21 mouse cellular contexts compared by ENCODE assay signal in the genomic region with DNA sequence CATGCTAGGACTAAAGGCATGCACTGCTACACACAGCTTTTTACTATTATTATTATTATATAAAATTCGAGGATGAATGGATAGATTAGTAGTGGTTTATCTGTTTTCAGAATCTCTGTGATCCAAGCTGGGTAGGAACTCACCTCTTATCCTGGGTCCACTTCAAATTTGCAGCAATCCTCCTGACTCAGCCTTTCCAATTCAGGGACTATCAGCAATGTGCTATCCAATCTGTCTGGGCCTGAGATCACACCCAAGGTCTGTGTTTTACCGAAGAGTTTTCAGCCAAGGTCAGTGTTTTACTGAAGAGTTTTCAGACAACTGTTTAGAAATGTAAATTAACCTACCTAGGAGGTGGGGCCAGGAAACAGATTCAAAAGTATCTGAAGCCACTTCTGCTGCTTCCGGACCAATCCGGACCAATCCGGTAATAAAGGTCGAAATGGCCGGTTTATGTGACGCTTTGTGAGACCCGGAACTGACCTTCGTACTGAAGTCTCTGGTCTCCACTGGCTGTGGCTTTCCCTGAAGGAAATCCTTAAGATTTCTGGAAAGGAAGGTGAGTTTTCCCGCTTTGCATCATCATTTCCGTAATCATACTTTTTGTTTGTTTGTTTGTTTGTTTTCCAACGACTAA. TPM values are rescaled to one million over a fixed set of nuclear protein-coding genes. Genes with fewer than 3 reads are reported as not detected.
"Had no signal": no experiment of that assay in that cellular context is flagged by ENCODE, and none has a peak within 500 bp of the region (broad histone marks: within the 10 kb centered on the region; RNA-seq: fewer than 3 reads in every experiment).

A gene (plus strand): TSS at position 488 of the 637 bp plus-strand sequence.

- H3K27me3 ChIP-seq: limb, embryonic 12.5 days; liver, embryonic 13.5 days; megakaryocyte, embryonic 14.5 days; midbrain, embryonic 13.5 days had no signal

- H3K4me2 ChIP-seq: limb, embryonic 12.5 days; liver, embryonic 13.5 days; midbrain, embryonic 13.5 days had no signal

- H3K4me1 ChIP-seq: limb, embryonic 12.5 days; liver, embryonic 13.5 days; megakaryocyte, embryonic 14.5 days; midbrain, embryonic 13.5 days had no signal

- H3K27ac ChIP-seq: layer of hippocampus, adult 2 months; limb, embryonic 12.5 days; liver, embryonic 13.5 days; midbrain, embryonic 13.5 days had no signal

- ATAC-seq: liver, postnatal 0 days; midbrain, embryonic 13.5 days had no signal

- H3K4me3 ChIP-seq: layer of hippocampus, adult 2 months; limb, embryonic 12.5 days; liver, embryonic 13.5 days; megakaryocyte, embryonic 14.5 days; midbrain, embryonic 13.5 days had no signal

- H3K36me3 ChIP-seq: limb, embryonic 12.5 days; liver, embryonic 13.5 days; midbrain, embryonic 13.5 days had no signal

- DNase-seq: kidney, adult 18-20 months; kidney, postnatal 10 days; kidney, postnatal 4 days; liver; liver, embryonic 13.5 days; liver, postnatal 0 days; lung, postnatal 4 days; right cerebral cortex, postnatal 14 days; thymus, adult 2 months; thymus, postnatal 25 days had no signal

- H3K9me3 ChIP-seq: liver, embryonic 13.5 days; midbrain, embryonic 13.5 days had no signal

- H3K9ac ChIP-seq: limb, embryonic 12.5 days; liver, embryonic 13.5 days; liver, postnatal 0 days; midbrain, embryonic 13.5 days had no signal

RNA-seq across cellular contexts. Expression of the gene that starts here (rescaled TPM):
- total RNA-seq: layer of hippocampus, adult 2 months; midbrain, postnatal 0 days had no signal
- polyA plus RNA-seq: kidney, embryonic 14.5 days; limb, embryonic 12.5 days; liver, embryonic 13.5 days; liver, postnatal 0 days; lung, embryonic 16.5 days; neural tube, embryonic 14.5 days; spleen, adult 2 months; stomach, embryonic 16.5 days; thymus, adult 2 months; urinary bladder, adult 2 months had no signal
